Mouse (Mus musculus): ENCODE data around the gene Fabp2.

The Fabp2 gene

GRCm38 (mm10) chr3:122894772-122895171, at the start of gene Fabp2:
Fabp2 (plus strand) TSS chr3:122895072.
- DNase-seq (ENCODE audit: low spot score), result no peak

- no peak for DNase-seq (ENCODE audit: low spot score)
Observed at GRCm38 (mm10) chr3:122848410-122849034, 46.4 kb upstream of the Fabp2 start.

GRCm38 (mm10) chr3:122855149-122855548, 39.7 kb upstream of the Fabp2 start:
- no peak for DNase-seq (ENCODE audit: low spot score)

GRCm38 (mm10) chr3:122859829-122860228, 35.0 kb upstream of the Fabp2 start:
- DNase-seq (ENCODE audit: low spot score), result no peak

- DNase-seq (ENCODE audit: low spot score), result no peak
Observed at GRCm38 (mm10) chr3:122860573-122861498, 34.0 kb upstream of the Fabp2 start.

GRCm38 (mm10) chr3:122865092-122865491, 29.8 kb upstream of the Fabp2 start:
- DNase-seq (ENCODE audit: low spot score), result no peak

GRCm38 (mm10) chr3:122868270-122868669, 26.6 kb upstream of the Fabp2 start:
- no peak for DNase-seq (ENCODE audit: low spot score)

GRCm38 (mm10) chr3:122871596-122871995, 23.3 kb upstream of the Fabp2 start:
- DNase-seq (ENCODE audit: low spot score), result no peak

- no peak for DNase-seq (ENCODE audit: low spot score)
Observed at GRCm38 (mm10) chr3:122876870-122877269, 18.0 kb upstream of the Fabp2 start.

- DNase-seq (ENCODE audit: low spot score), result no peak
Observed at GRCm38 (mm10) chr3:122877543-122877942, 17.3 kb upstream of the Fabp2 start.

- DNase-seq (ENCODE audit: low spot score), result no peak
Observed at GRCm38 (mm10) chr3:122878705-122879315, 16.1 kb upstream of the Fabp2 start.

GRCm38 (mm10) chr3:122887505-122888301, 7.2 kb upstream of the Fabp2 start:
- DNase-seq (ENCODE audit: low spot score), result no peak

GRCm38 (mm10) chr3:122888371-122888819, 6.5 kb upstream of the Fabp2 start:
- no peak for DNase-seq (ENCODE audit: low spot score)

GRCm38 (mm10) chr3:122895189-122895731, 388 bp downstream of the Fabp2 start:
- no peak for DNase-seq (ENCODE audit: low spot score)

GRCm38 (mm10) chr3:122898254-122898653, 3.4 kb downstream of the Fabp2 start:
- no peak for DNase-seq (ENCODE audit: low spot score)

GRCm38 (mm10) chr3:122903746-122904433, 9.0 kb downstream of the Fabp2 start:
- DNase-seq (ENCODE audit: low spot score), result no peak

GRCm38 (mm10) chr3:122907841-122908240, 13.0 kb downstream of the Fabp2 start:
- no peak for DNase-seq (ENCODE audit: low spot score)

- DNase-seq (ENCODE audit: low spot score), result no peak
Observed at GRCm38 (mm10) chr3:122915493-122915892, 20.6 kb downstream of the Fabp2 start.

GRCm38 (mm10) chr3:122916191-122916680, 21.4 kb downstream of the Fabp2 start:
- no peak for DNase-seq (ENCODE audit: low spot score)

- DNase-seq (ENCODE audit: low spot score), result no peak
Observed at GRCm38 (mm10) chr3:122918672-122919071, 23.8 kb downstream of the Fabp2 start.

GRCm38 (mm10) chr3:122919260-122919659, 24.4 kb downstream of the Fabp2 start, which contains the start of gene Gm10959:
Gm10959 (minus strand) TSS chr3:122919360.
- DNase-seq (ENCODE audit: low spot score), result no peak
